Mouse (Mus musculus) brain, embryonic 14.5 days (tissue): ENCODE measurements around the gene Egfl7.

Source experiments
- CTCF ChIP-seq: fragments of 200-500 bp; IDR thresholded peaks from 2 replicates; pipeline ENCODE4 v1.5.1; 2012; ENCODE audit warnings: inconsistent platforms, mild to moderate bottlenecking, moderate library complexity, borderline replicate concordance; ENCODE audit not compliant: insufficient read depth, insufficient read length; ENCODE audit errors: extremely low read depth
- POLR2A ChIP-seq: fragments of 200-500 bp; IDR thresholded peaks from 2 replicates; pipeline ENCODE4 v1.6.1; 2012; ENCODE audit warnings: mild to moderate bottlenecking, inconsistent platforms, borderline replicate concordance; ENCODE audit not compliant: poor library complexity, insufficient read depth, insufficient read length, severe bottlenecking; ENCODE audit errors: extremely low read depth

DNA sequence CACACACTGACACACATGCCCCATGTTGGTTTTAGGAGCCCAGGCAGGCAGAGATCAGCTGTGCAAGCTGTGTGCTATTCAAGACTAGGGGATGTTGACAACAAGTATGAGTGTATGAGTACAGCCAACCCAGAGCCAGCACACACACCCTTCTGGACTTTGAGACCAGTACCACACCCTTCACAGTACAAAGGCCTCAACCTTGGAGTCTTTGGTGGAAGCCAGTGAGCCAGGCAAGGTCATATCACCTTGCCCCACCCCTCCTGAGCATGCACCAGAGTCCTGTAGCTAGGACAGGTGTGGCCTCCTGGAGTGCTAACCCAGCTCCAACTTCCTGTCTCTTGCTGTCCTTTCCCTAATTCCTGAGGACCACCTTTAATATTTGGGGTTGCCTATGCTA, 31.2 kb downstream of the Egfl7 start:
- TF ChIP-seq CTCF (no peak), POLR2A (no peak)
